Mouse (Mus musculus): ENCODE measurements at regions not wholly inside any gene's neighbourhood (a gene's known extent, or its start where the extent isn't known, plus 50 kb on each side); places are given as distances from the start of the nearest gene placed in this dataset.

DNA sequence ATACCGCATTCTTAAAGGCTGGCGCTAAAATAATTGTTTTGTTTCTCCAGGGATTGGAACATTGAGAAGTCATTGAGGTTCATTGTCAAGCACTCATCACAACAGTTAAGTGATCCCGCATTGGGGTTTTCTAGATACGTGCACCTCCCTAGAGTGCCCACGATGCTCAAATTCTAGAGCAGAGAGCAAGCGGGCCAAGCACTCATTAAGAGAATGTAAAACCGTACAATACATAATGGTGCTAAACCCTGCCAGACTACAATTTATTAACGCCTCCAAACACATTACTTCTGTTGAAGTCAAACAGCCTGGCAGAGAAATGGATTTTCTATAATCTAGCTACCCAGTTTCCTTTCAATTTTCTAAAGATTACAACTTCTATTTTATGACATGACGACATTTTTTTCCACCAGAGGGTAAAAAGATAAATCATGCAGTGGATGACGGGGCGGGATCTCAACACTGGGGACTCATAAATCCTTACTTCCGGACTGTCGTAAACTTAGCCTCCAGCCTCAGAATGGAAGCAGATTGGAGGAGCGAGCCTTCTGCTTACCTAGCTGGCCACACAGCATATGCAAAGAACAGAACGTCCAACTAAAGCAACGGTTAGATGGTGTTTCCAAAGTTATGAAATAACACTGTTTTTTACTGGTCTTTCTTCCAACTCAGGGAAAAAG is 482.8 kb downstream of the Rps29 start:
- Histone ChIP-seq H3K36me3 (ENCODE audit: control insufficient read depth, insufficient read depth, low read length) (no peaks in the 10 kb centered on the region), H3K4me2 (ENCODE audit: low read depth, low read length) (no peak overlapping the region), H3K27me3 (ENCODE audit: control insufficient read depth, insufficient read depth, low read depth, low read length) (no peaks in the 10 kb centered on the region), H3K9me3 (ENCODE audit: control insufficient read depth, low read length) (no peaks in the 10 kb centered on the region), H3K27ac (ENCODE audit: low read length) (no peak overlapping the region), H3K9ac (ENCODE audit: low read length) (no peak overlapping the region), H3K4me3 (ENCODE audit: low read length) (no peak overlapping the region), H3K4me1 (replicated peaks; ENCODE audit: control insufficient read depth, insufficient read depth, low read length) (no peaks in the 10 kb centered on the region)
- ATAC-seq (ENCODE audit: low read depth) = no peak
- WGBS = 75% methylated on average over 16 of the region's 16 CpGs

DNA sequence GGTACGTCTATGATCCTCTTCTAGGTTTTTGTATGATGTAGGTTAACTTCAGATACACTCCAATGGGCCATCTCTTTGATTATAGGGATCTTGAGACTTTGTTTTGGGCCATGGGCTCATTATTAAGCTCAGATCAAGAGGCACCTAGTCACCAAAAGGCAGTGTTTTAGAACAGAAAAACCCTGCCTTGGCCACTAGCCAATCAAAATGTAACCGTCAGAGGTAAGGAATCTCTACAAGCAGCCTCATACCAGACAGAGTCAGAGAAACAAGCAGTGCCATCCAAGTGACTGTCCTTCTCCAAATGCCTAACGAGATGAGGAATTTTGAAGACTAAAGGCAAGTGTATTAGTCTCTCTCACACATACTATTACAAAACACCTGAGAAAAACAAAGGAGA is 487.0 kb downstream of the Rps29 start:
- ATAC-seq (ENCODE audit: low read depth) = no peak

DNA sequence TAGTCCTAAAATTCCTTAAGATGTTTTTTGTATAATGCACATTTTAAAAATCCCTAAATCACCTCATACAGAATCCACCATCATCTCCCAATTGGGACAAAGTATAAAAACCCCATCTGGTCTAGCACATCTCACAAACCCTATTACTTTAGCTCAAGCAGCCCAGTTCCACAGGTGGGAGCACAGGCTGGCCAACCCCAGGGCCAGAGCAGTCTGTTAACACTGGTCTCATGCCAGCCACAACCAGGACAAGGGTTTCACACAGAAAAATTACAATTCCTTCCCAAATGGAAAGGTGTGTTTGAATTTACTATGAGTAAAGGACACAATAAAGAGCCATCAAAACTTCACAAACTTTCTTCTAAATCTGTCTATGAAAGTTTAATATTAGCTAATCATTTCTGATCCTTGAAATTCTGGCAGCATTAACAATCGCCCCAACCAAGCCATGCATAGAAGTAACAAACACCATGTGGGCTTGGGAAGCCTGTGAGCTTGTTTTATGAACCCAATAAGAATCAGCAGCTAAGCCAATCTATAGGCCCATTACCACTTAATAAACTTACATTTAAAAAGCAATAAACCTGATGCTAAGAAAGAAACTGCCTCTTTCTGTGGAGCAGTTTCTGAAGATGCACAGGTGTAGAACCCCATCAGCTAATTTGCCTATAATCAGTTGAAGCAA is 512.9 kb downstream of the Rps29 start:
- H3K36me3 ChIP-seq (ENCODE audit: control insufficient read depth, insufficient read depth, low read length) = no peaks in the 10 kb centered on the region
- no peaks in the 10 kb centered on the region for H3K27me3 ChIP-seq (ENCODE audit: control insufficient read depth, insufficient read depth, low read depth, low read length)
- no peak overlapping the region for H3K4me3 ChIP-seq (ENCODE audit: low read length)
- no peak overlapping the region for H3K4me2 ChIP-seq (ENCODE audit: low read depth, low read length)
- H3K4me1 ChIP-seq (replicated peaks; ENCODE audit: control insufficient read depth, insufficient read depth, low read length) = no peaks in the 10 kb centered on the region
- H3K27ac ChIP-seq (ENCODE audit: low read length) = no peak overlapping the region
- no peak overlapping the region for H3K9ac ChIP-seq (ENCODE audit: low read length)
- no peak for ATAC-seq (ENCODE audit: low read depth)
- 89% methylated on average over 1 of the region's 1 CpGs for WGBS
- H3K9me3 ChIP-seq (ENCODE audit: control insufficient read depth, low read length) = no peaks in the 10 kb centered on the region

More for the DNA sequence above, 487.0 kb downstream of the Rps29 start:
- H3K4me1 ChIP-seq (replicated peaks; ENCODE audit: control insufficient read depth, insufficient read depth, low read length) = no peaks in the 10 kb centered on the region
- no peak overlapping the region for H3K4me3 ChIP-seq (ENCODE audit: low read length)
- no peaks in the 10 kb centered on the region for H3K36me3 ChIP-seq (ENCODE audit: control insufficient read depth, insufficient read depth, low read length)
- no peak overlapping the region for H3K27ac ChIP-seq (ENCODE audit: low read length)
- no peaks in the 10 kb centered on the region for H3K9me3 ChIP-seq (ENCODE audit: control insufficient read depth, low read length)
- no peak overlapping the region for H3K9ac ChIP-seq (ENCODE audit: low read length)
- WGBS = 57% methylated on average over 3 of the region's 3 CpGs
- H3K4me2 ChIP-seq (ENCODE audit: low read depth, low read length) = no peak overlapping the region
- no peaks in the 10 kb centered on the region for H3K27me3 ChIP-seq (ENCODE audit: control insufficient read depth, insufficient read depth, low read depth, low read length)

DNA sequence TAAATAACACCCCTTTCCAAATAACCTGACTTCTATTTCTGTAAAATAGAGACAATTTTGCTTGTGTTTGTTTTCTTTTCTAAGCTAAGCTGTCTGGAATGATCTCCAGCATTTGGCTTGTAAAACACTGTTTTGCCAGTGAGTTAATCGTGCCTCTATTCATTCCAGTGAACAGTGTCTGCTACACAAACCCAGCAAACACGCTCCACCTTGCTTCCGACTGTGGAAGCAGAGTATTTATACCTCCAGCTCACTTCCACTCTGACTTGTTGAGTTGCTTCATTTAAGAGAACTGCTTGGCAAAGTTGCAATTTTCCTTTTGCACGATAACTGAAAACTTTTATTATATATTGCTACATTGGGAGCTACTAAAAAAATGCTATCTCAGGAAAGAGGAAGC is 515.3 kb downstream of the Rps29 start:
- Histone ChIP-seq H3K4me1 (replicated peaks; ENCODE audit: control insufficient read depth, insufficient read depth, low read length) (no peaks in the 10 kb centered on the region), H3K9me3 (ENCODE audit: control insufficient read depth, low read length) (no peaks in the 10 kb centered on the region), H3K9ac (ENCODE audit: low read length) (no peak overlapping the region), H3K36me3 (ENCODE audit: control insufficient read depth, insufficient read depth, low read length) (no peaks in the 10 kb centered on the region), H3K4me3 (ENCODE audit: low read length) (no peak overlapping the region), H3K27me3 (ENCODE audit: control insufficient read depth, insufficient read depth, low read depth, low read length) (no peaks in the 10 kb centered on the region), H3K27ac (ENCODE audit: low read length) (no peak overlapping the region), H3K4me2 (ENCODE audit: low read depth, low read length) (no peak overlapping the region)
- ATAC-seq (ENCODE audit: low read depth) = no peak
- 76% methylated on average over 4 of the region's 4 CpGs for WGBS

DNA sequence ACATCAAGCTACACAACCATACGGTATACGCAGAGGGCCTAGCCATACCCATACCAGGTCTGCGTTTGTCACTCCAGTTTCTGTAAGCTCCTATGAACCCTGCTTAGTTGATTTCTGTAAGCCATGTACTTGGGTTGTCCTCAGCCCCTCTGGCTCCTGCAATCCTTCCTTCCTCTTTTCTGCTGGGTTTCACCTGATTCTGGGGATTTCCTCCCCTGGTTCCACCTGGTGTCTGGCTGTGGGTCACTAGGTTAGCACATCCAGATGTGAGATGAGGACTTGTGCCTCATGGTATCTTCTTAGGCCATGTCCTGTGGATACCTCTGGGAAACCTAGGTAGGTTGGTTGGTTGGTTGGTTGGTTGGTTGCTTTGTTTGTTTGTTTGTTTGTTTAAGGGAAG is 526.5 kb downstream of the Rps29 start:
- no peak overlapping the region for H3K27ac ChIP-seq (ENCODE audit: low read length)
- H3K4me1 ChIP-seq (replicated peaks; ENCODE audit: control insufficient read depth, insufficient read depth, low read length) = no peaks in the 10 kb centered on the region
- no peaks in the 10 kb centered on the region for H3K9me3 ChIP-seq (ENCODE audit: control insufficient read depth, low read length)
- no peaks in the 10 kb centered on the region for H3K27me3 ChIP-seq (ENCODE audit: control insufficient read depth, insufficient read depth, low read depth, low read length)
- H3K9ac ChIP-seq (ENCODE audit: low read length) = no peak overlapping the region
- H3K4me2 ChIP-seq (ENCODE audit: low read depth, low read length) = no peak overlapping the region
- 92% methylated on average over 3 of the region's 3 CpGs for WGBS
- no peaks in the 10 kb centered on the region for H3K36me3 ChIP-seq (ENCODE audit: control insufficient read depth, insufficient read depth, low read length)
- no peak overlapping the region for H3K4me3 ChIP-seq (ENCODE audit: low read length)
- no peak for ATAC-seq (ENCODE audit: low read depth)

DNA sequence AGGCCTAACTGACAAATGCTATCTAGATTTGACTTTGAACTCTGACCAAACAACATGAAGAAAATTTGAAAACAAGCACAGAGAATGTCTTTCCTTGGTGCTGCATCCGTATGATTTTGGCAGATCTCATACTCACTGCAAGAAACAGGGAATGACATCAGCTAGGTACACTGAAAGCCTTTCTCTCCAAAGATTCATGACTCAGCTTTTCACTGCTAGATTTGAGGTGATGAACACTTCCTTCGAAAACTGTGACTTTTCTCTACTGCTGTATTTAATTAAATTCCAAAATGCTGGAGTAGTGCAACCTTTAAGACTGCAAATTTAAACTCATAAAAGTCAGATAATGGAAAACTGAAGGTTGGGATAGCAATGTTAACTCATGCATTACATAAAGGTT is 540.6 kb downstream of the Rps29 start:
- WGBS = 70% methylated on average over 2 of the region's 2 CpGs
- Histone ChIP-seq H3K27ac (ENCODE audit: low read length) (no peak overlapping the region), H3K9ac (ENCODE audit: low read length) (no peak overlapping the region), H3K4me3 (ENCODE audit: low read length) (no peak overlapping the region), H3K4me2 (ENCODE audit: low read depth, low read length) (no peak overlapping the region), H3K36me3 (ENCODE audit: control insufficient read depth, insufficient read depth, low read length) (no peaks in the 10 kb centered on the region), H3K4me1 (replicated peaks; ENCODE audit: control insufficient read depth, insufficient read depth, low read length) (no peaks in the 10 kb centered on the region), H3K9me3 (ENCODE audit: control insufficient read depth, low read length) (no peaks in the 10 kb centered on the region), H3K27me3 (ENCODE audit: control insufficient read depth, insufficient read depth, low read depth, low read length) (no peaks in the 10 kb centered on the region)
- no peak for ATAC-seq (ENCODE audit: low read depth)

DNA sequence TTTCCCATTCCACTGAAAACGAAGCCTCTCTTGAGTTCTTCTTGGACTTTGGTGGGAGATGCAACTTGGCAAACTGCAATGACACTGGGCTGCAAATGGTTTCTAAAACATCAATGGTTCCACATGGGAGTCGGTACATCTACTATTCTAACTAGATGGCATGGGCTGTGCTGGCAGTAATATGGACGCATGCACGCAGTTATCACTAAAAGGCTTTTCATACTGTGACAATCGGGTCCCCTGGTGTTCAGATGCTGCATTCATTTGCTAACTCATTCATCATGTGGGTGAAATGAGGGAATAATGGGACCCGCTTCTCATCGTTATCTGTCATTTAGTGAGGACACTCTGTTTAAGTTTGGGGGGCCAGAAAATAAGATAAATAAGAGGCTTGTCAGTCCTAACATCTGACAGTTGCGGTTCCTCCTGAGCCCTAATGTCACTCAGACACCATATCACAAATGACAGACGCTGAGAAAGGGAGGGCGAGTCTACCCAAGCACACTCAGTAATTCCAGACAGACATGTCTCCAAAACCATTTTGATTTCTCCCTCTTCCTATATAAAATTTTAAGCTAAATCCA is 553.5 kb downstream of the Rps29 start:
- Histone ChIP-seq H3K9ac (ENCODE audit: low read length) (no peak overlapping the region), H3K4me3 (ENCODE audit: low read length) (no peak overlapping the region), H3K4me2 (ENCODE audit: low read depth, low read length) (no peak overlapping the region), H3K36me3 (ENCODE audit: control insufficient read depth, insufficient read depth, low read length) (no peaks in the 10 kb centered on the region), H3K27me3 (ENCODE audit: control insufficient read depth, insufficient read depth, low read depth, low read length) (no peaks in the 10 kb centered on the region), H3K27ac (ENCODE audit: low read length) (no peak overlapping the region), H3K4me1 (replicated peaks; ENCODE audit: control insufficient read depth, insufficient read depth, low read length) (no peaks in the 10 kb centered on the region), H3K9me3 (ENCODE audit: control insufficient read depth, low read length) (no peaks in the 10 kb centered on the region)
- 67% methylated on average over 10 of the region's 10 CpGs for WGBS
- ATAC-seq (ENCODE audit: low read depth) = no peak

DNA sequence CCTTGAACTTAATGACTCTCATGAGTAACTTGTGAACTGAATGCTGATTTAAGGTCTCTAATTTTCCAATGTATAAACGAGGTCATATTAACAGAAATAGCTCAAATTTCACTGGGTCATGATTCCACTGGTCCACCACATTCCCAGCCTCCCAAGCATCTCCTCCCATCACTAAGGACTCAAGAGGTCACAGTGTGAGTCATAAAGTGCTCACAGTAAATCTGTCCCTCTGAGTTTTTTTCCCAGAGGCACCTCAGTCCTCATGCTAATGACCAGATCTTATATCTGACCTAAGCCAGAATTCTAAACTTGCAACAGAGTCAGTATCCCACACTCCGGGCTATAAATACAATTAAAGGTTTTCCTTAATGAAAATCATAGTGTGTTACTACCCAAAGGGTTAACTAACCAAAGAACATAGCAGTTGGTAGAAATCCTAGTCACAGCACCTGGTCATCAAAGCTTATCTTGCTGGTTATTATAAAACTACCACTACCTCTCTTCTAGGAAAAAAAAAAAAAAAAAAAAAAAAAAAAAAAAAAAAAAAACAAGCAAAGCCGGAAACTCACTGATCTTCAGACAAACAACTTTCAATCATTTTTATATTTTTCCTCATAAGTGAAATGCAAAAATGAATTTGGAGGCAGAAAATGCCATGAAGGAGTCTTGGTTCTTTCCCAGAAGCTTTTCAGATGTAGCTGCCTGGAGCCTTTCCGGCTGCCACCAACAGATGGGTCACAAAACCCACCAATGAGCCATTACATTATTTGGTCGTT is 554.3 kb downstream of the Rps29 start:
- H3K27me3 ChIP-seq (ENCODE audit: control insufficient read depth, insufficient read depth, low read depth, low read length) = no peaks in the 10 kb centered on the region
- ATAC-seq (ENCODE audit: low read depth) = no peak
- H3K36me3 ChIP-seq (ENCODE audit: control insufficient read depth, insufficient read depth, low read length) = no peaks in the 10 kb centered on the region
- H3K9ac ChIP-seq (ENCODE audit: low read length) = no peak overlapping the region
- H3K4me1 ChIP-seq (replicated peaks; ENCODE audit: control insufficient read depth, insufficient read depth, low read length) = no peaks in the 10 kb centered on the region
- H3K27ac ChIP-seq (ENCODE audit: low read length) = no peak overlapping the region
- H3K9me3 ChIP-seq (ENCODE audit: control insufficient read depth, low read length) = no peaks in the 10 kb centered on the region
- WGBS = 71% methylated on average over 5 of the region's 5 CpGs
- no peak overlapping the region for H3K4me2 ChIP-seq (ENCODE audit: low read depth, low read length)
- no peak overlapping the region for H3K4me3 ChIP-seq (ENCODE audit: low read length)

DNA sequence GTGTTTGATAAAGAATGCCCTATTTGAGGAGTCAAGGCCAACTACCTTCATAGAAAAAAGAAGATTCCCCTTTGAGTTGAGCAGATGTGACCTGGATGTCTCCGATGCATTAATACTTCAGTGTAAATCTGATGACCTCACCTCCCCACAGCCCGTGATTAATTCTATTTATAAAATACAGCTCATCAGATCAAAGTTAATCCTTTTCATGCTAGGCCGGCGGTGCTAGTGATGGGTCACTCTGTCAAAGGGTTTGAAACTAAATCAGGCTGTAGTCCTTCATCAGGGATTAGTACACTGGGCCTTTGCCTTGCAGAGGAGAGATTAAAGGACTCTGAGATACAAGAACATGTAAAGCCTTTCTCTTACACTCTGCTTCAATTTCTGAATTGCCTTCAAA is 556.3 kb downstream of the Rps29 start:
- WGBS = 60% methylated on average over 4 of the region's 4 CpGs
- Histone ChIP-seq H3K4me2 (ENCODE audit: low read depth, low read length) (no peak overlapping the region), H3K4me1 (replicated peaks; ENCODE audit: control insufficient read depth, insufficient read depth, low read length) (no peaks in the 10 kb centered on the region), H3K4me3 (ENCODE audit: low read length) (no peak overlapping the region), H3K36me3 (ENCODE audit: control insufficient read depth, insufficient read depth, low read length) (no peaks in the 10 kb centered on the region), H3K27ac (ENCODE audit: low read length) (no peak overlapping the region), H3K9me3 (ENCODE audit: control insufficient read depth, low read length) (no peaks in the 10 kb centered on the region), H3K9ac (ENCODE audit: low read length) (no peak overlapping the region), H3K27me3 (ENCODE audit: control insufficient read depth, insufficient read depth, low read depth, low read length) (no peaks in the 10 kb centered on the region)
- ATAC-seq (ENCODE audit: low read depth) = no peak

All from lung, embryonic 16.5 days (tissue).